Mouse (Mus musculus) lung, adult 2 months (tissue): ENCODE data around the gene Aldh3b3. TPM values are rescaled to one million over a fixed set of nuclear protein-coding genes. Genes with fewer than 3 reads are reported as not detected.

Experiments used
- DNase-seq: peaks from one replicate; pipeline ENCODE4 v3.0.0; 2022
- H3K4me1 ChIP-seq: fragments of 200-500 bp; 2 replicates; pipeline ENCODE4 v1.6.1; 2011; ENCODE audit warnings: low read length; ENCODE audit not compliant: control insufficient read depth, insufficient read depth
- H3K4me3 ChIP-seq: fragments of 200-500 bp; replicated peaks from 2 replicates; pipeline ENCODE3; 2011; ENCODE audit warnings: low read depth, mild to moderate bottlenecking, control low read depth, low read length; ENCODE audit errors: extremely low read depth
- CTCF ChIP-seq: fragments of 200-500 bp; IDR thresholded peaks from 2 replicates; pipeline ENCODE4 v1.5.1; 2011; ENCODE audit warnings: mild to moderate bottlenecking, low read length, control low read depth; ENCODE audit not compliant: insufficient read depth
- POLR2A ChIP-seq: fragments of 200-500 bp; IDR thresholded peaks from 2 replicates; pipeline ENCODE4 v1.6.1; 2011; ENCODE audit warnings: low read depth, mild to moderate bottlenecking, control low read depth, low read length, borderline replicate concordance; ENCODE audit errors: extremely low read depth
- WGBS: fragments of 180-500 bp; shearing (Covaris S2); methylation state at CpG from one replicate; pipeline ENCODE4 v1.1.7; 2018; 5-methylcytosine and 5-hydroxymethylcytosine counted together
- polyA plus RNA-seq: library from polyadenylated mRNA; depleted of rRNA; stranded (reverse); fragments of >200 nt; gene quantifications from 2 replicates; pipeline ENCODE4 v1.2.3, GENCODE M21; 2012

The Aldh3b3 gene
- polyA plus RNA-seq, 1 experiment, result 0.21 TPM

- DNase-seq, result no peak
- TF ChIP-seq POLR2A (no peak), CTCF (no peak)
- Histone ChIP-seq H3K4me1 (peaks cover 5% of the 10 kb centered on the region), H3K4me3 (no peak overlapping the region)
- WGBS, result 86% methylated on average over 8 of the region's 8 CpGs
Observed at GRCm38 (mm10) chr19:3996747-3997146, 38.3 kb downstream of the Aldh3b3 start.

GRCm38 (mm10) chr19:3997231-3997630 lies 38.8 kb downstream of the Aldh3b3 start:
- H3K4me1 ChIP-seq, result peaks cover 5% of the 10 kb centered on the region
- no peak for DNase-seq
- TF ChIP-seq CTCF, result no peak
- no peak for TF ChIP-seq POLR2A
- H3K4me3 ChIP-seq, result no peak overlapping the region
- 56% methylated on average over 8 of the region's 8 CpGs for WGBS

- no peak for DNase-seq
- H3K4me1 ChIP-seq, result peaks cover 5% of the 10 kb centered on the region
- H3K4me3 ChIP-seq, result no peak overlapping the region
- 74% methylated on average over 8 of the region's 8 CpGs for WGBS
- TF ChIP-seq POLR2A, result no peak
- TF ChIP-seq CTCF, result no peak
Observed at GRCm38 (mm10) chr19:3998335-3998734, 39.9 kb downstream of the Aldh3b3 start.

- Histone ChIP-seq H3K4me3 (no peak overlapping the region), H3K4me1 (peaks cover 5% of the 10 kb centered on the region)
- no peak for DNase-seq
- WGBS, result 78% methylated on average over 9 of the region's 9 CpGs
- TF ChIP-seq CTCF (no peak), POLR2A (no peak)
Observed at GRCm38 (mm10) chr19:3999121-3999730, 40.8 kb downstream of the Aldh3b3 start.

- Histone ChIP-seq H3K4me3 (peak within 1 kb of the TSS; percentile 97), H3K4me1 (peaks cover 5% of the 10 kb centered on the region)
- WGBS, result under 1% methylated on average over 64 of the region's 64 CpGs
- TF ChIP-seq CTCF (peak; percentile 78), POLR2A (peak; percentile 85; the same call in 1 of the 2 replicates)
- DNase-seq, result peak; percentile 97
Observed at GRCm38 (mm10) chr19:4000119-4000900, 41.9 kb downstream of the Aldh3b3 start, which contains the start of the genes Nudt8 and Gm49405. Nudt8 (plus strand) TSS chr19:4000580. Gm49405 (plus strand) TSS chr19:4000626.

- H3K4me1 ChIP-seq, result peaks cover 5% of the 10 kb centered on the region
- H3K4me3 ChIP-seq, result peak overlapping the region; percentile 97
- no peak for DNase-seq
- WGBS, result 23% methylated on average over 17 of the region's 17 CpGs
- TF ChIP-seq CTCF (no peak), POLR2A (no peak)
Observed at GRCm38 (mm10) chr19:4000949-4001525, 42.6 kb downstream of the Aldh3b3 start.

GRCm38 (mm10) chr19:4001752-4002151 lies 43.3 kb downstream of the Aldh3b3 start:
- TF ChIP-seq CTCF (no peak), POLR2A (no peak)
- WGBS, result 75% methylated on average over 5 of the region's 5 CpGs
- H3K4me1 ChIP-seq, result peaks cover 5% of the 10 kb centered on the region
- no peak overlapping the region for H3K4me3 ChIP-seq
- no peak for DNase-seq

GRCm38 (mm10) chr19:4003112-4003511 lies 44.7 kb downstream of the Aldh3b3 start, which contains the start of gene Doc2g:
Doc2g (plus strand) TSS chr19:4003313.
- peaks cover 5% of the 10 kb centered on the region for H3K4me1 ChIP-seq
- H3K4me3 ChIP-seq, result no peak within 1 kb of the TSS
- TF ChIP-seq CTCF (no peak), POLR2A (no peak)
- no peak for DNase-seq
- WGBS, result 83% methylated on average over 1 of the region's 1 CpGs

- TF ChIP-seq POLR2A (no peak), CTCF (no peak)
- no peak overlapping the region for H3K4me3 ChIP-seq
- DNase-seq, result no peak
- H3K4me1 ChIP-seq, result peaks cover 5% of the 10 kb centered on the region
- WGBS, result 68% methylated on average over 12 of the region's 12 CpGs
Observed at GRCm38 (mm10) chr19:4003641-4004040, 45.2 kb downstream of the Aldh3b3 start.
